Mouse (Mus musculus): ENCODE results near the gene Rtf1. TPM values are rescaled to one million over a fixed set of nuclear protein-coding genes. Genes with fewer than 3 reads are reported as not detected.
A peak's percentile ranks its signal among the peaks of the same experiment; 100 is the strongest.

The Rtf1 gene
- polyA plus RNA-seq, 1 experiment = not detected

DNA sequence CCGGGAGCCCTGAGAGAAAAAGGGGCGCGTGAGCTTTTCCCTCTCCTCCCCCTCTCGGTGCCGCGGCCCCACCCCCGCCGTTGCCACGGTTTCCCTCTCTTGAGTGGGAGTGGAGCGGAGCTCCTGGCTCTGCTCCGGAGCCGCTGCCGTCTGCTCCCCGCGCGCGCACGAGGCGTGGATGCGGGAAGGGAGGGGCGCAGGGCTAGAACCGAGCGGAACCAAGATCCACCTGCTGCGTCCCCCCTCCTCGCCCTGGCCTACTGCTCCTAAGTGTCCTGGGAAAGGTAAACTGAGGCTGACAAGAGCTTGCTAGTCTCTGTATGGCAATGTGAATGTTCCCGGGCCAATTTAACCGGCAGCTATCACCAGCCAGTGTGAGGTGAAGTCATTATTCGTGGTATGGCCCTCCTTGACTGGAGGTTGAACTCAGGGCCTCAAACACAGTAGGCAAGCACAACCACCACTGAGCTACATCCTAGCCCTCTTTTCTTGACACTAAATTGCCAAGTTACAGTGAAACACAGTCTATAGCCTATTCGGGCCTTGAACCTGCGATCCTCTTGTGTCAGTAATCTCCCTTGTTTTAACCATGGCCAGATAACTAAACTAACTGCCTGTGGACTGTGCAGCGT is 68.4 kb downstream of the Rtf1 start:
- TF ChIP-seq CTCF (IDR thresholded peaks at IDR 0.05; ENCODE audit: insufficient read depth, low read depth, low read length) (no peak), POLR2A (IDR thresholded peaks at IDR 0.05; ENCODE audit: insufficient read depth, low read depth, low read length) (no peak)
- no peak overlapping the region for H3K27ac ChIP-seq (ENCODE audit: insufficient read depth, low read depth, low read length)
- peaks cover 23% of the 10 kb centered on the region for H3K4me1 ChIP-seq (ENCODE audit: control insufficient read depth, insufficient read depth, low read length)
- H3K4me3 ChIP-seq (ENCODE audit: insufficient read depth, low read depth, low read length) = peak overlapping the region; percentile 47
- 15% methylated on average over 29 of the region's 31 CpGs for WGBS

DNA sequence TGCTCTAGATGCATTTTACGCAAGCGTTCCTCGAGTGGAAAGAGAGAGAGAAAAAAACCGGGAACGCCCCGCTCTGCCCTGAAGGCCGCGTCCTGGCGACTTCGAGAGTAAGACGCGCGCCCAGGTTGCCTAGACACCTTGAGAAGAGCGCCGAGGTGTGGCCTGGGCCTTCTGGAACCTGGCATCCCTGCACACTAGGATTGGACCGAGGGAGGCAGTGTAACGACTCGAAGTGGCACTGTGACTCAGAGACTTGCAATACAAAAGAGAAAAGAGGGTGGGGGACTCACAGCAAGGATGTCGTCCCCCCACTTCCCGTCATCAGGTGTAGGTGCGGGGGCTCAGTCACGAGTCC is 68.9 kb downstream of the Rtf1 start:
- TF ChIP-seq CTCF (IDR thresholded peaks at IDR 0.05; ENCODE audit: insufficient read depth, low read depth, low read length) = no peak
- no peak for TF ChIP-seq POLR2A (IDR thresholded peaks at IDR 0.05; ENCODE audit: insufficient read depth, low read depth, low read length)
- 37% methylated on average over 22 of the region's 22 CpGs for WGBS
- Histone ChIP-seq H3K4me3 (ENCODE audit: insufficient read depth, low read depth, low read length) (no peak overlapping the region), H3K4me1 (ENCODE audit: control insufficient read depth, insufficient read depth, low read length) (peaks cover 23% of the 10 kb centered on the region), H3K27ac (ENCODE audit: insufficient read depth, low read depth, low read length) (no peak overlapping the region)

- H3K4me1 ChIP-seq (ENCODE audit: control insufficient read depth, insufficient read depth, low read length) = peaks cover 27% of the 10 kb centered on the region
- no peak overlapping the region for H3K27ac ChIP-seq (ENCODE audit: insufficient read depth, low read depth, low read length)
- TF ChIP-seq CTCF (IDR thresholded peaks at IDR 0.05; ENCODE audit: insufficient read depth, low read depth, low read length) (no peak), POLR2A (IDR thresholded peaks at IDR 0.05; ENCODE audit: insufficient read depth, low read depth, low read length) (no peak)
- 40% methylated on average over 46 of the region's 46 CpGs for WGBS
- H3K4me3 ChIP-seq (ENCODE audit: insufficient read depth, low read depth, low read length) = no peak overlapping the region
Observed at GRCm38 (mm10) chr2:119744163-119745111, 69.6 kb downstream of the Rtf1 start.

- Histone ChIP-seq H3K4me1 (ENCODE audit: control insufficient read depth, insufficient read depth, low read length) (peaks cover 27% of the 10 kb centered on the region), H3K27ac (ENCODE audit: insufficient read depth, low read depth, low read length) (no peak overlapping the region), H3K4me3 (ENCODE audit: insufficient read depth, low read depth, low read length) (no peak overlapping the region)
- WGBS = 29% methylated on average over 1 of the region's 1 CpGs
- TF ChIP-seq CTCF (IDR thresholded peaks at IDR 0.05; ENCODE audit: insufficient read depth, low read depth, low read length) (no peak), POLR2A (IDR thresholded peaks at IDR 0.05; ENCODE audit: insufficient read depth, low read depth, low read length) (no peak)
Observed at GRCm38 (mm10) chr2:119745281-119745680, 70.4 kb downstream of the Rtf1 start.

- TF ChIP-seq POLR2A (IDR thresholded peaks at IDR 0.05; ENCODE audit: insufficient read depth, low read depth, low read length) (no peak), CTCF (IDR thresholded peaks at IDR 0.05; ENCODE audit: insufficient read depth, low read depth, low read length) (no peak)
- WGBS = 84% methylated on average over 7 of the region's 7 CpGs
Observed at GRCm38 (mm10) chr2:119747554-119747953, 72.7 kb downstream of the Rtf1 start.

GRCm38 (mm10) chr2:119749260-119749659 is 74.4 kb downstream of the Rtf1 start:
- no peak overlapping the region for H3K27ac ChIP-seq (ENCODE audit: insufficient read depth, low read depth, low read length)
- TF ChIP-seq POLR2A (IDR thresholded peaks at IDR 0.05; ENCODE audit: insufficient read depth, low read depth, low read length) (no peak), CTCF (IDR thresholded peaks at IDR 0.05; ENCODE audit: insufficient read depth, low read depth, low read length) (no peak)
- H3K4me3 ChIP-seq (ENCODE audit: insufficient read depth, low read depth, low read length) = no peak overlapping the region
- H3K4me1 ChIP-seq (ENCODE audit: control insufficient read depth, insufficient read depth, low read length) = peaks cover 5% of the 10 kb centered on the region; the same call in 1 of the 2 replicates
- WGBS = 71% methylated on average over 13 of the region's 13 CpGs

More at GRCm38 (mm10) chr2:119747554-119747953, 72.7 kb downstream of the Rtf1 start:
- no peak overlapping the region for H3K4me3 ChIP-seq (ENCODE audit: insufficient read depth, low read depth, low read length)
- H3K27ac ChIP-seq (ENCODE audit: insufficient read depth, low read depth, low read length) = no peak overlapping the region
- peaks cover 19% of the 10 kb centered on the region for H3K4me1 ChIP-seq (ENCODE audit: control insufficient read depth, insufficient read depth, low read length)

- TF ChIP-seq POLR2A (IDR thresholded peaks at IDR 0.05; ENCODE audit: insufficient read depth, low read depth, low read length) (no peak), CTCF (IDR thresholded peaks at IDR 0.05; ENCODE audit: insufficient read depth, low read depth, low read length) (no peak)
- H3K4me3 ChIP-seq (ENCODE audit: insufficient read depth, low read depth, low read length) = peak overlapping the region; percentile 67
- 6% methylated on average over 31 of the region's 31 CpGs for WGBS
- H3K4me1 ChIP-seq (ENCODE audit: control insufficient read depth, insufficient read depth, low read length) = peaks cover 10% of the 10 kb centered on the region
- no peak overlapping the region for H3K27ac ChIP-seq (ENCODE audit: insufficient read depth, low read depth, low read length)
Observed at GRCm38 (mm10) chr2:119757601-119758100, 82.8 kb downstream of the Rtf1 start.

DNA sequence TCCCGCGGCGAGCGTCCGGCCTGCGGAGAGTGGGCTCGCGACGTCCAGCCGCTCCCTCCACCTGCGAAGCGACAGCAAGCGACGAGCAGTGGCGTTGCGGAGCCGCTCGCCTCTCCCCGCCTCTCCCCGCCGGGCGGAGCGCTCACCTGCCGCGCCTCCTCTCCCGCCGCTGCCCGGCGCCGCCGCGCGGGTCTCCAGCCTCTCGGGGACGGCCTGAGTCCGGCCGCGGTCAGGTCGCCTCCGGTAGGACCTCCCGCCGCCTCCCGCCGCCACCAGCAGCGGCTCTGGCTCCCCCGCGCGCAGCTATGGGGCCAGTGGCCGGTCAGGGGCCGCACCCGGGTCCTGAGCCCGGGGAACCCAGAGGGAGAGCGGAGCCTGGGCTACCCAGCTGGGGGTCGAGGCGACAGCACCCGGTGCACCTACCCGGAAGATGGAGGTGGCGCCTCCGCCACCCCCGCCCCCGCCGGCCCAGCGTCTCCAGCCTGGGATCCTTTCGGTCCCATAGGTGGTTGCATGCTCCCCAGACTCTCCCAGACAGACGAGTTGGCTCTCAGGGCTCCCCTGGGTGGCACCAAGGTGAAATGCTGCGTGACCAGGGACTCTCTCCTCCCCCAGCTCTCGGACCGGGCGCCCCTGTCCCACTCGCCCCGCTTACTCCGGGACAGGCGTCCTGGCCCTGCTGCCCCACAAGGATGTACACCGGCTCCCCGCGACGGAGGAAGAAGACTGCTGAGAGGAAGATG is 83.4 kb downstream of the Rtf1 start:
- under 1% methylated on average over 76 of the region's 77 CpGs for WGBS
- Histone ChIP-seq H3K27ac (ENCODE audit: insufficient read depth, low read depth, low read length) (no peak overlapping the region), H3K4me3 (ENCODE audit: insufficient read depth, low read depth, low read length) (peak overlapping the region; percentile 67), H3K4me1 (ENCODE audit: control insufficient read depth, insufficient read depth, low read length) (peaks cover 10% of the 10 kb centered on the region)
- TF ChIP-seq POLR2A (IDR thresholded peaks at IDR 0.05; ENCODE audit: insufficient read depth, low read depth, low read length) = no peak
- no peak for TF ChIP-seq CTCF (IDR thresholded peaks at IDR 0.05; ENCODE audit: insufficient read depth, low read depth, low read length)
